Mouse (Mus musculus) gastrocnemius, postnatal 10 days (tissue): ENCODE measurements around the gene Pax5. TPM values are rescaled to one million over a fixed set of nuclear protein-coding genes. Genes with fewer than 3 reads are reported as not detected.

ENCODE experiments used
- microRNA-seq, 2 experiments: library from miRNA; unstranded; fragments of <30 nt; microRNA quantifications; one replicate each; pipeline ENCODE4 v1.2.0; 2021
- total RNA-seq, 2 experiments: library from RNA; stranded (reverse); gene quantifications; 2 replicates each; pipeline ENCODE4 v1.2.3; 2021

The Pax5 gene
- total RNA-seq, 2 experiments from 2014 or later = 0.05 to 1.5 TPM

Small RNA genes within 50 kb of the gene (microRNA-seq; reads per million reads assigned to microRNA genes)
- 0 reads per million in 2 experiments for gene Mir5120

Other genes with a start within 250 kb of the Pax5 start
- gene Zcchc7, start 45.4 kb upstream of the Pax5 start, total RNA-seq = 10 to 100 TPM; 14.7 to 25.8 TPM